In the genomic region with DNA sequence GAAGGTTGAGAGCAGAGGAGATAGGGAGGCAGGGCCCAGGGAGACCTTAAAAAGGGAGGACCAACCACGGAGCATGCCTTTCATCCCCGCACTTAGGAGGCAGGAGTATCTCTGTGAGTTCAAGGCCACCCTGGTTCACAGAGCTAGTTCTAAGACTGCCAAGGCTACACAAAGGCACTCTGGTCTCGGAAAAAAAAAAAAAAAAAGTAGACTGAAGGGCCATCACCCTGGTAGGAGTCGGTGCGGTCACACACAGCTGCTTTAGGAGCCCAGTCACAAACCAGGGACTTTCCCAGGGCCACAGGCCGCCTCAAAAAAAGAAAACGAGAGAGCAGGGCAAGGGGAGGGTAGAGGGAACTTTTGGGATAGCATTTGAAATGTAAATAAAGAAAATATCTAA, we compare ENCODE assay signal across 10 mouse cellular contexts. TPM values are rescaled to one million over a fixed set of nuclear protein-coding genes. Genes with fewer than 3 reads are reported as not detected.
DNase-seq lines count a peak whose midpoint lies in the region; TF ChIP-seq lines count a peak whose summit lies in the region.
"Had no signal": no experiment of that assay in that cellular context is flagged by ENCODE, and none has a peak within 500 bp of the region (broad histone marks: within the 10 kb centered on the region; RNA-seq: fewer than 3 reads in every experiment).

No protein-coding gene starts in this region.

- 0 out of 2 replicates have a peak, but pooled peaks have one; percentile 12 for TF ChIP-seq POLR2A in CH12.LX (IDR thresholded peaks at IDR 0.05; ENCODE audit: low read depth, low read length)

- H3K36me3 ChIP-seq in CH12.LX (replicated peaks in 1 of 2; ENCODE audit: control insufficient read depth in 1 of 2, insufficient read depth in 1 of 2, low read length in 1 of 2): peaks cover 0 to 18% of the 10 kb centered on the region in 2 experiments
- H3K36me3 ChIP-seq in splenic B cell, adult 2 months (ENCODE audit: control insufficient read depth, insufficient read depth, low read length, poor library complexity, severe bottlenecking): peaks cover 58% of the 10 kb centered on the region

- H3K9me3 ChIP-seq in CH12.LX (replicated peaks; ENCODE audit: low read length): peaks cover 29% of the 10 kb centered on the region

- TF ChIP-seq EP300 in CH12.LX (IDR thresholded peaks at IDR 0.05; ENCODE audit: low read length): peak; percentile 90

- dilution Hi-C loops in CH12.LX (cut with MboI; ENCODE audit: extremely low pct_ligation_motif_present, extremely low pct_unique_long_range_greater_than_20kb, low sequenced_read_pairs): no loop called here

- TF ChIP-seq RAD21 in CH12.LX (IDR thresholded peaks at IDR 0.05; ENCODE audit: low read depth, low read length): peak; percentile 0; the same call in 1 of the 2 replicates

- no peak for TF ChIP-seq CTCF in CH12.LX (conservative IDR thresholded peaks at IDR 0.05 in 1 of 2, IDR thresholded peaks at IDR 0.05 in 1 of 2; ENCODE audit: low read depth in 2 of 2, low read length in 2 of 2)

- H3K27me3 ChIP-seq in CH12.LX (replicated peaks): no peaks in the 10 kb centered on the region
- H3K27me3 ChIP-seq in splenic B cell, adult 2 months (ENCODE audit: control insufficient read depth, insufficient read depth, low read length, poor library complexity, severe bottlenecking): no peaks in the 10 kb centered on the region

- H3K27ac ChIP-seq in CH12.LX (ENCODE audit: insufficient read depth, low read depth): peak overlapping the region; percentile 98
- peak overlapping the region; percentile 50; the same call in 1 of the 2 replicates for H3K27ac ChIP-seq in brown adipose tissue, adult 24 weeks (replicated peaks; ENCODE audit: low read depth, low read length)
- H3K27ac ChIP-seq: liver, embryonic 14.5 days had no signal

- in situ Hi-C loops in CH12.LX (cut with MboI; ENCODE audit: low pct_ligation_motif_present, low pct_unique_long_range_greater_than_20kb, low sequenced_read_pairs): no loop called here

- peaks cover 18 to 58% of the 10 kb centered on the region in 2 experiments for H3K4me1 ChIP-seq in CH12.LX (ENCODE audit: control insufficient read depth in 1 of 2, insufficient read depth in 2 of 2)
- peaks cover 7% of the 10 kb centered on the region for H3K4me1 ChIP-seq in brown adipose tissue, adult 24 weeks (ENCODE audit: control insufficient read depth, insufficient read depth, insufficient read length, low read length)

- peak overlapping the region; percentile 86 for H3K4me2 ChIP-seq in CH12.LX (ENCODE audit: insufficient read depth, low read depth, poor library complexity, severe bottlenecking)

- peak; percentile 32 for DNase-seq in lung, postnatal 25 days (ENCODE audit: low spot score)
- DNase-seq in lung, postnatal 4 days: no peak
- DNase-seq in CH12.LX (ENCODE audit: extremely low read depth): peak; percentile 86
- DNase-seq in splenic B cell, adult 2 months (ENCODE audit: low read depth, low spot score): peak; percentile 84
- DNase-seq in urinary bladder, postnatal 36 days (ENCODE audit: low spot score in 2 of 2): no peak
- no peak for DNase-seq in heart, adult 9 months (ENCODE audit: low spot score in 2 of 2)
- DNase-seq in thymus, postnatal 10 days (ENCODE audit: low spot score in 2 of 2): no peak

- peak overlapping the region; percentile 80 for H3K9ac ChIP-seq in CH12.LX (ENCODE audit: insufficient read depth, low read depth)
- H3K9ac ChIP-seq: liver, embryonic 14.5 days had no signal

- no peaks in the 10 kb centered on the region for H3K79me2 ChIP-seq in CH12.LX (replicated peaks; ENCODE audit: control insufficient read depth, extremely low read depth, insufficient read depth, poor library complexity, severe bottlenecking)

- H3K4me3 ChIP-seq in CH12.LX (replicated peaks in 1 of 3; ENCODE audit: low read depth in 2 of 3, low read length in 2 of 3, poor library complexity in 1 of 3): peak overlapping the region; percentile 27 to 47 (median 32)
- no peak overlapping the region for H3K4me3 ChIP-seq in brown adipose tissue, adult 24 weeks (ENCODE audit: insufficient read depth, low read depth, low read length)
- H3K4me3 ChIP-seq: erythroblast, embryonic 14.5 days had no signal

TF ChIP-seq in CH12.LX, 34 proteins besides CTCF, POLR2A, EP300 and RAD21:
- TF ChIP-seq CHD2 (IDR thresholded peaks at IDR 0.05; ENCODE audit: low read length) (peak; percentile 46; the same call in 1 of the 2 replicates), MAFK (IDR thresholded peaks at IDR 0.05; ENCODE audit: insufficient replicate concordance, low read length) (no peak), JUN (IDR thresholded peaks at IDR 0.05; ENCODE audit: insufficient read depth, low read depth, low read length) (no peak), ZNF384 (IDR thresholded peaks at IDR 0.05; ENCODE audit: low read depth, low read length) (peak; percentile 98), TBP (conservative IDR thresholded peaks at IDR 0.05; ENCODE audit: low read depth, low read length) (0 out of 2 replicates have a peak, but pooled peaks have one; percentile 28), ZMIZ1 (IDR thresholded peaks at IDR 0.05; ENCODE audit: low read depth, low read length) (no peak), MAZ (IDR thresholded peaks at IDR 0.05; ENCODE audit: low read depth, low read length) (0 out of 2 replicates have a peak, but pooled peaks have one; percentile 48), ELF1 (IDR thresholded peaks at IDR 0.05; ENCODE audit: low read depth, low read length) (no peak; the same call in 1 of the 2 replicates), PAX5 (IDR thresholded peaks at IDR 0.05; ENCODE audit: low read length) (no peak), ZC3H11A (IDR thresholded peaks at IDR 0.05; ENCODE audit: low read depth, low read length) (no peak), BHLHE40 (IDR thresholded peaks at IDR 0.05; ENCODE audit: low read depth, low read length) (peak; percentile 51; the same call in 1 of the 2 replicates), ETS1 (conservative IDR thresholded peaks at IDR 0.05; ENCODE audit: low read depth, low read length) (peak; percentile 75), IRF4 (IDR thresholded peaks at IDR 0.05; ENCODE audit: low read depth, low read length) (peak; percentile 83), UBTF (IDR thresholded peaks at IDR 0.05; ENCODE audit: low read depth, low read length) (peak; percentile 54; the same call in 1 of the 2 replicates), NRF1 (IDR thresholded peaks at IDR 0.05; ENCODE audit: low read depth, low read length) (no peak), MYC (IDR thresholded peaks at IDR 0.05; ENCODE audit: low read depth, low read length) (peak; percentile 65; the same call in 1 of the 2 replicates), MXI1 (IDR thresholded peaks at IDR 0.05; ENCODE audit: low read depth, low read length) (no peak), CHD1 (IDR thresholded peaks at IDR 0.05; ENCODE audit: low read depth, low read length) (no peak), TCF12 (IDR thresholded peaks at IDR 0.05; ENCODE audit: low read depth, low read length) (peak; percentile 94), MEF2A (IDR thresholded peaks at IDR 0.05; ENCODE audit: borderline replicate concordance, low read depth, low read length) (peak; percentile 89), USF1 (IDR thresholded peaks at IDR 0.05; ENCODE audit: low read depth, low read length) (no peak), HCFC1 (IDR thresholded peaks at IDR 0.05; ENCODE audit: low read depth, low read length) (no peak), KAT2A (IDR thresholded peaks at IDR 0.05; ENCODE audit: insufficient replicate concordance, low read length) (no peak)

RNA-seq across cellular contexts. Expression of gene Apobec3, which starts 9.3 kb away (rescaled TPM):
- 3.9 and 4.7 TPM in 2 replicates for total RNA-seq in CH12.LX (2012; rRNA removed)
- total RNA-seq in CH12.LX (2014; rRNA removed): 8.7 and 10.4 TPM in 2 replicates
- 94.3 and 98.5 TPM in 2 replicates for polyA plus RNA-seq in CH12.LX (2012; ENCODE audit: insufficient read length, low read depth)
- polyA plus RNA-seq in brown adipose tissue, adult 24 weeks (2012; ENCODE audit: insufficient read depth, insufficient read length, missing spikeins): 5.3 and 7.4 TPM in 2 replicates

Comparison
In these comparisons a context has a peak if more than half of its experiments do, and no peak if none do; other contexts are left out.
1. DNase-seq: peak in lung, postnatal 25 days (single experiment), CH12.LX (single experiment) and splenic B cell, adult 2 months (single experiment); none in lung, postnatal 4 days (0 of 2), urinary bladder, postnatal 36 days (0 of 2), heart, adult 9 months (0 of 2) and thymus, postnatal 10 days (0 of 2).
2. RNA of gene Apobec3, which starts 9.3 kb away (polyA plus RNA-seq): 94.3 to 98.5 TPM in CH12.LX; 5.3 to 7.4 TPM in brown adipose tissue, adult 24 weeks; every median in the first group is over 10 times any median in the second.